Mouse (Mus musculus) left cerebral cortex, adult 6 months (tissue): ENCODE results near the gene Lrrc63. TPM values are rescaled to one million over a fixed set of nuclear protein-coding genes. Genes with fewer than 3 reads are reported as not detected.

Experiments
- long read RNA-seq, 2 experiments: library from polyadenylated mRNA; unstranded; transcript quantifications; one replicate each; pipeline ENCODE4 v2.0.0; 2019 to 2020
- polyA plus RNA-seq: library from polyadenylated mRNA; unstranded; fragments of <200 nt; fragmentation: Nextera tagmentation; gene quantifications from 2 replicates; pipeline ENCODE4 v1.2.3, GENCODE M21; 2021

Lrrc63 gene
- not detected in 2 replicates for polyA plus RNA-seq
- long read RNA-seq, experiment 1, result 0 reads
- long read RNA-seq, experiment 2, result 0 reads

GRCm38 (mm10) chr14:75130501-75131318 is at the start of gene Lrrc63, which contains the start of gene Lcp1:
Lrrc63 (minus strand) TSS chr14:75130881.
Lcp1 (plus strand) TSS chr14:75131101.

Other genes starting within 250 kb of the Lrrc63 start
- gene Lrch1, start 183.0 kb downstream of the Lrrc63 start, polyA plus RNA-seq, result 4.5 and 6.2 TPM in 2 replicates
- 0.65 and 0.81 TPM in 2 replicates for gene Rubcnl, start 114.9 kb downstream of the Lrrc63 start, polyA plus RNA-seq
- gene Lcp1, start 220 bp upstream of the Lrrc63 start, polyA plus RNA-seq, result 5.4 and 5.9 TPM in 2 replicates
- not detected in 2 replicates for gene Cpb2, start 111.4 kb upstream of the Lrrc63 start, polyA plus RNA-seq
- gene Zc3h13, start 153.5 kb upstream of the Lrrc63 start, polyA plus RNA-seq, result 21.6 and 23.0 TPM in 2 replicates